Mouse (Mus musculus) G1E (cell line): ENCODE data around the gene Pde4d. TPM values are rescaled to one million over a fixed set of nuclear protein-coding genes. Genes with fewer than 3 reads are reported as not detected.

ENCODE experiments used
- ATAC-seq: 2 replicates; pipeline ENCODE4 v1.8.0; 2016; ENCODE audit warnings: mild to moderate bottlenecking; ENCODE audit not compliant: insufficient number of reproducible peaks, poor library complexity, low FRiP score, severe bottlenecking; ENCODE audit errors: extremely low read depth
- DNase-seq: peaks from one replicate; pipeline ENCODE4 v3.0.0; 2012; ENCODE audit warnings: low spot score
- H3K27me3 ChIP-seq: 2 replicates; pipeline ENCODE4 v1.6.1; 2012; ENCODE audit warnings: mild to moderate bottlenecking, low read length, inconsistent platforms; ENCODE audit not compliant: insufficient read depth
- H3K36me3 ChIP-seq: replicated peaks from 2 replicates; pipeline ENCODE3; 2012; ENCODE audit warnings: mild to moderate bottlenecking, inconsistent platforms
- H3K4me1 ChIP-seq: 2 replicates; pipeline ENCODE4 v1.6.1; 2012; ENCODE audit warnings: low read depth, low read length, inconsistent platforms, mixed read lengths; ENCODE audit not compliant: insufficient read depth
- H3K4me3 ChIP-seq: 2 replicates; pipeline ENCODE4 v1.5.1; 2012; ENCODE audit warnings: low read depth, mild to moderate bottlenecking, inconsistent platforms, low read length, moderate library complexity, mixed read lengths
- H3K9me3 ChIP-seq: replicated peaks from 2 replicates; pipeline ENCODE4 v1.6.1; 2012; ENCODE audit warnings: inconsistent platforms
- CTCF ChIP-seq: IDR thresholded peaks from 2 replicates; pipeline ENCODE4 v1.5.1; 2012; ENCODE audit warnings: low read depth, low read length, inconsistent platforms, mixed read lengths
- GATA1 ChIP-seq: IDR thresholded peaks from 2 replicates; pipeline ENCODE4 v1.6.1; 2012; ENCODE audit warnings: borderline replicate concordance, low read length, inconsistent platforms, mixed read lengths
- GATA2 ChIP-seq: IDR thresholded peaks from 2 replicates; pipeline ENCODE4 v1.6.1; 2012; ENCODE audit warnings: low read depth, low read length, inconsistent platforms, borderline replicate concordance
- POLR2AphosphoS5 ChIP-seq: IDR thresholded peaks from 2 replicates; pipeline ENCODE4 v1.6.1; 2012; ENCODE audit warnings: low read depth, low read length, inconsistent platforms; ENCODE audit not compliant: insufficient replicate concordance
- TAL1 ChIP-seq: conservative IDR thresholded peaks from 2 replicates; pipeline ENCODE4 v1.6.1; 2012; ENCODE audit warnings: low read depth, low read length, inconsistent platforms, mixed read lengths
- polyA plus RNA-seq: library from polyadenylated mRNA; stranded (reverse); fragments of >175 nt; gene quantifications from 2 replicates; pipeline ENCODE4 v1.2.3, GENCODE M21; 2012
- total RNA-seq, 2 experiments: library from RNA; stranded (forward) in 1 of 2; stranded (reverse) in 1 of 2; fragments of 200-1000 nt in 1 of 2; fragments of >200 nt in 1 of 2; fragmentation: Nextera tagmentation in 1 of 2; gene quantifications; 2 replicates each; pipeline ENCODE4 v1.2.3; 2014 to 2017

The Pde4d gene
- total and polyA plus RNA-seq, 3 experiments = 8.2 to 124 (median 22.6) TPM

DNA sequence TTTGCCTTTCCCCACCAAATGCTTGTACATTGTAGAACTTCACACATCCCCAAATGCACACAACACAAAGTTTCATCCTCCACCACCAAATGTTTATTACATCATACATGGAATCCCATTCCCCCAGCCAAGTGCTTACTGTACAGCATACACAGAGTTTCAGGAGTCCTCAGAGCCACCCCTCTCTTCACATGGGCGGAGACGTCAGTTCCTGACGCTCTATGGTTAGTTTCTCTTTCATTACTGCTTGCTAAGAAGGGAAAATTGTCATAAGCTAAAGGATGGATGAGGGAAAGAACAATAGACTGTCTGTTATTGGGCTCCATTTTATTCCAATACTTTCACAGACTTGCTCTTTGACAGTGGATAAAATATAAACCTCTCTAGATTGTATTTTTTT lies 174.2 kb downstream of the Pde4d start:
- TF ChIP-seq CTCF = no peak
- TF ChIP-seq TAL1 = no peak
- no peak for TF ChIP-seq GATA1
- TF ChIP-seq POLR2AphosphoS5 = no peak
- Histone ChIP-seq H3K4me1 (no peaks in the 10 kb centered on the region), H3K4me3 (no peak overlapping the region), H3K36me3 (no peaks in the 10 kb centered on the region), H3K27me3 (no peaks in the 10 kb centered on the region), H3K9me3 (no peaks in the 10 kb centered on the region)
- ATAC-seq (no peak), DNase-seq (no peak)

DNA sequence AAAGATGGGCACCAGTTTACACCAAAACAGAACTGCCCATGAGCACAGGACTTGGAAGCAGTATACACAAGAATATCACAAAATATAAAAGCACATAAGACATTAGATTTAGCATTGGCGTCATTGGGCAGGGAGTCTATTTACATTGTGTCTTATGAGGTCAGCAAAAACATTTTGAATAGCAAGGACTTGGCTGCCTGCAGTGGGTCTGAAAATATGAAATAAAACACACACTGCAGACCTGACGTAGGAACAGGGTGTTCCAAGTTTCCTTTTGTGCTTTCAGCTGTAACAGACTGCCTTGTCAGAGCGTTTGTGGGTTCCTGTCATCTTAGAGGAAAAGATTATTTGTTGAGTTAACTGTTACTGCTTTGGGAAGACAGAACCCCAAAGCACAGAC lies 176.4 kb downstream of the Pde4d start:
- no peaks in the 10 kb centered on the region for H3K27me3 ChIP-seq
- no peaks in the 10 kb centered on the region for H3K4me1 ChIP-seq
- no peak overlapping the region for H3K4me3 ChIP-seq
- H3K9me3 ChIP-seq = no peaks in the 10 kb centered on the region
- ATAC-seq (no peak), DNase-seq (no peak)
- TF ChIP-seq GATA1 = no peak
- TF ChIP-seq CTCF = no peak
- no peak for TF ChIP-seq POLR2AphosphoS5
- TF ChIP-seq TAL1 = no peak
- no peak for TF ChIP-seq GATA2
- H3K36me3 ChIP-seq = no peaks in the 10 kb centered on the region

DNA sequence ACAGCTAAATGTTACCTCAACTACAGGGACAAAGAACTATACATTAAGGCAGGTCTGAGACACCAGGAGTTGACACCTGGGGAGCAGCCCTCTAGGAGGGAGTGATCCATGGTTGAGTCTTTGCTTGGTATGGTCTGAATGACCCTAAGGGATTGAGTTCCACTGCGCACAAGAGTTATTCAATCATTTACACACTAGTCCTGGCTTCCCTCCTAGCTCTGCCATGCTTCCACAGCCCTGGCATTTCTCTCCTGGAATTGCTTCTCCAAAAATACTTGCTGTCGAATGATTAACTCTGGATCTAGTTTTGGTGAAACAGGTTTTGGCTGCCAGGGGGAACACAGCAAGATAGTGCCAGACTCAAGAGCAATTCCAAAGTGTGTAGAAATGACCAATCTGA lies 178.8 kb downstream of the Pde4d start:
- Histone ChIP-seq H3K4me3 (no peak overlapping the region), H3K36me3 (no peaks in the 10 kb centered on the region), H3K4me1 (no peaks in the 10 kb centered on the region), H3K9me3 (no peaks in the 10 kb centered on the region), H3K27me3 (no peaks in the 10 kb centered on the region)
- ATAC-seq = no peak
- no peak for TF ChIP-seq GATA2
- no peak for TF ChIP-seq CTCF
- no peak for TF ChIP-seq POLR2AphosphoS5
- TF ChIP-seq TAL1 = no peak
- TF ChIP-seq GATA1 = no peak
- no peak for DNase-seq

DNA sequence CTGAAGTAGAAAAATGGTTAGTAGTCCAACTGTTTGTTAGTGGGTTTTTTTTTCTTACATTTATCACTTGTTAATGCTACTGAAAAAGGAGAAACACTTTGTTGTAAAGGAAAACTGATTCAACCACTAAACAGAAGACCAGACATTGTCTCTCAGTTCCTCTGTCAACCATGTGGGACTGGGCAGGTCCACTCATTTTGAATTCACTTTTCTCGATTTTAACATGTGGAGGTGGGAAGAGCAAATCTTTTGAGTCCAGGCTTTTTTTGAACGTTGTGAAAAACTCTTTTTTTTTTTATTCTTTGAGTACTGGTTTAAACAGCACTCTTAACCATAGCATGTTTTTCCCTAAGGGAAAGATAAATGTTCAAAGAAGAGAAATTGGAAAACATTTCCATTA lies 180.8 kb downstream of the Pde4d start:
- H3K9me3 ChIP-seq = no peaks in the 10 kb centered on the region
- no peaks in the 10 kb centered on the region for H3K27me3 ChIP-seq
- ATAC-seq (no peak), DNase-seq (no peak)
- no peaks in the 10 kb centered on the region for H3K36me3 ChIP-seq
- no peak overlapping the region for H3K4me3 ChIP-seq
- H3K4me1 ChIP-seq = no peaks in the 10 kb centered on the region
- no peak for TF ChIP-seq CTCF
- TF ChIP-seq POLR2AphosphoS5 = no peak
- no peak for TF ChIP-seq TAL1
- TF ChIP-seq GATA2 = no peak
- TF ChIP-seq GATA1 = no peak

DNA sequence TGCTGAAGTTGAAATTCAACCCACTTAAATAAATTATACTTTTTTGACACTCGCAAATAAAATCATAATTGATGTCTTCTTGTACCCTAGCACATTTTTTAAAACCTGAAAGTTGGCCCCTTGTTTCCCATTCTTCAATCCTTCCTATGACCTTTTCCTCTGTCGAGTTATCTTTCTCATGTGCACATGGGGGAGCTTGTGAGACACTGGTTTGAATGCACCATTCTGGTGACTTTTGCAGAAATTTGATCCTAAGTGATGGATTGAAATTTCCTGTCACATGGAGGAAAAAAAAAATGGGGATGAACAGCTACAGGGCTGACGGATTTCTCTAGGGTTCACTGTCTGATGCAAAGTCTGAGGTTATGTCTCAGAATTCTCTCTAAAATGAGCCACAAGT lies 181.5 kb downstream of the Pde4d start:
- Histone ChIP-seq H3K36me3 (no peaks in the 10 kb centered on the region), H3K9me3 (no peaks in the 10 kb centered on the region), H3K4me3 (no peak overlapping the region), H3K27me3 (no peaks in the 10 kb centered on the region), H3K4me1 (no peaks in the 10 kb centered on the region)
- TF ChIP-seq TAL1 = no peak
- TF ChIP-seq GATA2 = no peak
- no peak for TF ChIP-seq GATA1
- no peak for TF ChIP-seq CTCF
- TF ChIP-seq POLR2AphosphoS5 = no peak
- ATAC-seq (no peak), DNase-seq (no peak)

DNA sequence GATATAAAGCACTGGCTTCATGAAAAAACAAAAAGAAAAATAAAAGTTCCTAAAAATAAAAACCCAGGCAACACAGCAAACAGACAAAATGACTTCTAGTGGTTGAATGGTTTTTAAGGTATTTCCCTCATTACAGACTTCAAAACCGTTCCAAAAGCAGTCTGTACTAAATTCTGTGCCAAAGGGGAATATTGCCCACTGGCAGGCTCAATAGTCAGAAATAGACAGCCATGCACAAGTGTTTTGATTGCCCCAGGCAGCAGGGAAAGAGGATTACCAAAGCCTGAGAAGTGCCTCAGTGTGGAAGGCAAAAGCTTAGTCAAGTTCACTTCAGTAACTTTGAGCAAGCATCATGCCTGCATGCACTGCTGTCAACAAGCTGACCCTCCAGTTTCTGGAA lies 186.8 kb downstream of the Pde4d start:
- no peak overlapping the region for H3K4me3 ChIP-seq
- no peak for TF ChIP-seq POLR2AphosphoS5
- no peaks in the 10 kb centered on the region for H3K36me3 ChIP-seq
- H3K4me1 ChIP-seq = no peaks in the 10 kb centered on the region
- H3K27me3 ChIP-seq = peaks cover 3% of the 10 kb centered on the region; the same call in 1 of the 2 replicates
- no peaks in the 10 kb centered on the region for H3K9me3 ChIP-seq
- DNase-seq = no peak
- ATAC-seq = no peak

DNA sequence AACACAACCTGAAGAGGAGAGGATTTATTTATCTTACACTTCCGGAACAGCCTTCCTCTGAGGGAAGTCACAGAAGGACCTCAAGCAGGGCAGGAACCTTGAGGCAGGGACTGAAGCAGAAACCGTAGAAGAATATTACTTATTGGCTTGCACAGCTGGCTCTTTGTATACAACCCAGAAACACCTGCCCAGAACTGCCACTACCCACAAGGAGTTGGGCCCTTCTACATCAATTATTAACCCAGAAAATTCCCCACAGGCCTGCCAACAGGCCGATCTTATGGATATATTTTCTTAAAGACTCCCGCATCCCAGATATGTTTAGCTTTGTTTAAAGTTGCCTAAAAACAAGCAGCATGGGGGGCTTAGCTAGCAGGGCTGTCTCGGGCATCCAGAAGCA lies 192.5 kb downstream of the Pde4d start:
- no peaks in the 10 kb centered on the region for H3K36me3 ChIP-seq
- H3K9me3 ChIP-seq = no peaks in the 10 kb centered on the region
- no peak for ATAC-seq
- no peaks in the 10 kb centered on the region; the same call in 1 of the 2 replicates for H3K4me1 ChIP-seq
- peaks cover 3% of the 10 kb centered on the region; the same call in 1 of the 2 replicates for H3K27me3 ChIP-seq
- TF ChIP-seq CTCF = no peak
- no peak for TF ChIP-seq TAL1
- no peak for TF ChIP-seq GATA2
- TF ChIP-seq GATA1 = no peak
- TF ChIP-seq POLR2AphosphoS5 = no peak
- no peak overlapping the region for H3K4me3 ChIP-seq
- DNase-seq = no peak
